Mouse (Mus musculus) midbrain, embryonic 15.5 days (tissue): ENCODE measurements around the gene Ccdc138. TPM values are rescaled to one million over a fixed set of nuclear protein-coding genes. Genes with fewer than 3 reads are reported as not detected.
"Not testable (repeated sequence)": the region's sequence is repeated elsewhere in the genome, so short reads cannot be mapped to it uniquely, and the experiment has no call there.

Experiments used
- ATAC-seq: fragments of 200-750 bp; cut with Nextera tagmentation; replicated peaks from 2 replicates; pipeline ENCODE4 v1.8.0; 2017; ENCODE audit warnings: moderate TSS enrichment
- H3K27ac ChIP-seq: fragments of 300-500 bp; sonication (generic); 2 replicates; pipeline ENCODE4 v1.5.1; 2015; ENCODE audit warnings: mild to moderate bottlenecking, inconsistent platforms
- H3K27me3 ChIP-seq: fragments of 300-500 bp; sonication (generic); replicated peaks from 2 replicates; pipeline ENCODE4 v1.6.1; 2015; ENCODE audit warnings: inconsistent platforms
- H3K36me3 ChIP-seq: fragments of 300-500 bp; sonication (generic); replicated peaks from 2 replicates; pipeline ENCODE4 v1.6.1; 2015; ENCODE audit warnings: inconsistent platforms
- H3K4me1 ChIP-seq: fragments of 300-500 bp; sonication (generic); 2 replicates; pipeline ENCODE4 v1.6.1; 2015; ENCODE audit warnings: inconsistent platforms
- H3K4me2 ChIP-seq: fragments of 300-500 bp; sonication (generic); 2 replicates; pipeline ENCODE4 v1.6.1; 2015; ENCODE audit warnings: inconsistent platforms, mild to moderate bottlenecking, moderate library complexity
- H3K4me3 ChIP-seq: fragments of 300-500 bp; sonication (generic); 2 replicates; pipeline ENCODE4 v1.5.1; 2015; ENCODE audit warnings: mild to moderate bottlenecking, inconsistent platforms
- H3K9ac ChIP-seq: fragments of 300-500 bp; sonication (generic); 2 replicates; pipeline ENCODE4 v1.6.1; 2015; ENCODE audit warnings: mild to moderate bottlenecking, inconsistent platforms
- H3K9me3 ChIP-seq: fragments of 300-500 bp; sonication (generic); 2 replicates; pipeline ENCODE4 v1.6.1; 2016; ENCODE audit warnings: inconsistent platforms
- WGBS: fragments of 180-500 bp; shearing (Covaris S2); methylation state at CpG from one replicate; pipeline ENCODE4 v1.1.7; 2015; ENCODE audit warnings: mixed read lengths; 5-methylcytosine and 5-hydroxymethylcytosine counted together
- polyA plus RNA-seq: library from polyadenylated mRNA; unstranded; fragments of >200 nt; fragmentation: Nextera tagmentation; extraction: Ambion mirVana; gene quantifications from 2 replicates; pipeline ENCODE4 v1.2.1, GENCODE M21; 2015

Gene Ccdc138
- polyA plus RNA-seq, 1 experiment from 2014 or later = 9.6 TPM

GRCm38 (mm10) chr10:58530896-58531790 lies 33.4 kb downstream of the Ccdc138 start:
- ATAC-seq = no peak
- Histone ChIP-seq H3K4me2 (no peak overlapping the region), H3K4me3 (no peak overlapping the region), H3K27ac (no peak overlapping the region), H3K9me3 (no peaks in the 10 kb centered on the region), H3K36me3 (0 out of 2 replicates have a peak, but pooled peaks cover 3% of the 10 kb centered on the region), H3K4me1 (no peaks in the 10 kb centered on the region), H3K27me3 (no peaks in the 10 kb centered on the region), H3K9ac (no peak overlapping the region)
- WGBS = 81% methylated on average over 10 of the region's 10 CpGs

- 0 out of 2 replicates have a peak, but pooled peaks cover 3% of the 10 kb centered on the region for H3K36me3 ChIP-seq
- H3K27me3 ChIP-seq = no peaks in the 10 kb centered on the region
- H3K4me1 ChIP-seq = no peaks in the 10 kb centered on the region
- H3K27ac ChIP-seq = no peak overlapping the region
- no peak overlapping the region for H3K4me2 ChIP-seq
- no peaks in the 10 kb centered on the region for H3K9me3 ChIP-seq
- no peak overlapping the region for H3K4me3 ChIP-seq
- 96% methylated on average over 2 of the region's 2 CpGs for WGBS
- H3K9ac ChIP-seq = no peak overlapping the region
- no peak for ATAC-seq
These were observed 34.4 kb downstream of the Ccdc138 start for GRCm38 (mm10) chr10:58532177-58532576.

GRCm38 (mm10) chr10:58536276-58536675 lies 38.5 kb downstream of the Ccdc138 start:
- not testable (repeated sequence) for H3K4me1 ChIP-seq, H3K9ac ChIP-seq, H3K9me3 ChIP-seq, H3K27ac ChIP-seq, H3K27me3 ChIP-seq, ATAC-seq, H3K36me3 ChIP-seq, H3K4me3 ChIP-seq, H3K4me2 ChIP-seq
- 88% methylated on average over 5 of the region's 5 CpGs for WGBS

GRCm38 (mm10) chr10:58540613-58541012 lies 42.9 kb downstream of the Ccdc138 start:
- Histone ChIP-seq H3K27ac (no peak overlapping the region), H3K4me2 (no peak overlapping the region), H3K4me1 (no peaks in the 10 kb centered on the region), H3K9me3 (no peaks in the 10 kb centered on the region), H3K27me3 (no peaks in the 10 kb centered on the region), H3K9ac (no peak overlapping the region), H3K36me3 (no peaks in the 10 kb centered on the region), H3K4me3 (no peak overlapping the region)
- ATAC-seq = no peak
- WGBS = 43% methylated on average over 13 of the region's 13 CpGs

- Histone ChIP-seq H3K4me1 (no peaks in the 10 kb centered on the region), H3K4me2 (no peak overlapping the region), H3K36me3 (no peaks in the 10 kb centered on the region), H3K27ac (no peak overlapping the region), H3K9me3 (no peaks in the 10 kb centered on the region), H3K9ac (no peak overlapping the region), H3K4me3 (no peak overlapping the region), H3K27me3 (no peaks in the 10 kb centered on the region)
- ATAC-seq = no peak
These were observed 51.0 kb downstream of the Ccdc138 start for GRCm38 (mm10) chr10:58548739-58549138.

- Histone ChIP-seq H3K4me1 (no peaks in the 10 kb centered on the region), H3K27ac (no peak overlapping the region), H3K9ac (no peak overlapping the region), H3K4me3 (no peak overlapping the region), H3K9me3 (no peaks in the 10 kb centered on the region), H3K27me3 (no peaks in the 10 kb centered on the region), H3K36me3 (no peaks in the 10 kb centered on the region), H3K4me2 (no peak overlapping the region)
- 92% methylated on average over 8 of the region's 8 CpGs for WGBS
- ATAC-seq = no peak
These were observed 57.1 kb downstream of the Ccdc138 start for GRCm38 (mm10) chr10:58554693-58555387.

- no peak overlapping the region for H3K27ac ChIP-seq
- WGBS = 24% methylated on average over 7 of the region's 7 CpGs
- no peak overlapping the region for H3K9ac ChIP-seq
- no peaks in the 10 kb centered on the region for H3K27me3 ChIP-seq
- ATAC-seq = no peak
- 0 out of 2 replicates have a peak, but pooled peaks cover 2% of the 10 kb centered on the region for H3K4me1 ChIP-seq
- H3K36me3 ChIP-seq = no peaks in the 10 kb centered on the region
- H3K4me2 ChIP-seq = no peak overlapping the region
- H3K9me3 ChIP-seq = no peaks in the 10 kb centered on the region
- no peak overlapping the region for H3K4me3 ChIP-seq
These were observed 61.4 kb downstream of the Ccdc138 start for GRCm38 (mm10) chr10:58559098-58559497.

GRCm38 (mm10) chr10:58559901-58560300 lies 62.2 kb downstream of the Ccdc138 start:
- peak; percentile 71 for ATAC-seq
- H3K27ac ChIP-seq = no peak overlapping the region
- WGBS = 25% methylated on average over 3 of the region's 3 CpGs
- no peak overlapping the region for H3K4me3 ChIP-seq
- 0 out of 2 replicates have a peak, but pooled peaks cover 2% of the 10 kb centered on the region for H3K4me1 ChIP-seq
- H3K9me3 ChIP-seq = no peaks in the 10 kb centered on the region
- no peaks in the 10 kb centered on the region for H3K27me3 ChIP-seq
- no peaks in the 10 kb centered on the region for H3K36me3 ChIP-seq
- no peak overlapping the region for H3K9ac ChIP-seq
- no peak overlapping the region for H3K4me2 ChIP-seq

- Histone ChIP-seq H3K27ac (no peak overlapping the region), H3K4me2 (no peak overlapping the region), H3K4me1 (0 out of 2 replicates have a peak, but pooled peaks cover 2% of the 10 kb centered on the region), H3K36me3 (no peaks in the 10 kb centered on the region), H3K9ac (no peak overlapping the region), H3K4me3 (no peak overlapping the region), H3K9me3 (no peaks in the 10 kb centered on the region), H3K27me3 (no peaks in the 10 kb centered on the region)
- WGBS = 88% methylated on average over 6 of the region's 6 CpGs
- ATAC-seq = no peak
These were observed 62.8 kb downstream of the Ccdc138 start for GRCm38 (mm10) chr10:58560521-58560920.

GRCm38 (mm10) chr10:58585427-58586223 lies 87.9 kb downstream of the Ccdc138 start:
- H3K9me3 ChIP-seq = 0 out of 2 replicates have a peak, but pooled peaks cover 3% of the 10 kb centered on the region
- H3K9ac ChIP-seq = no peak overlapping the region
- H3K4me3 ChIP-seq = no peak overlapping the region
- 78% methylated on average over 5 of the region's 5 CpGs for WGBS
- H3K27me3 ChIP-seq = no peaks in the 10 kb centered on the region
- no peaks in the 10 kb centered on the region for H3K36me3 ChIP-seq
- H3K27ac ChIP-seq = no peak overlapping the region
- H3K4me1 ChIP-seq = no peaks in the 10 kb centered on the region
- ATAC-seq = no peak
- no peak overlapping the region for H3K4me2 ChIP-seq

GRCm38 (mm10) chr10:58594486-58594885 lies 96.7 kb downstream of the Ccdc138 start:
- Histone ChIP-seq H3K4me2 (no peak overlapping the region), H3K4me1 (no peaks in the 10 kb centered on the region), H3K9me3 (no peaks in the 10 kb centered on the region), H3K9ac (no peak overlapping the region), H3K36me3 (no peaks in the 10 kb centered on the region), H3K27ac (no peak overlapping the region), H3K27me3 (no peaks in the 10 kb centered on the region), H3K4me3 (no peak overlapping the region)
- WGBS = 91% methylated on average over 3 of the region's 3 CpGs
- ATAC-seq = no peak

GRCm38 (mm10) chr10:58595197-58595596 lies 97.4 kb downstream of the Ccdc138 start:
- no peaks in the 10 kb centered on the region for H3K27me3 ChIP-seq
- H3K4me1 ChIP-seq = no peaks in the 10 kb centered on the region
- H3K4me2 ChIP-seq = no peak overlapping the region
- H3K9me3 ChIP-seq = no peaks in the 10 kb centered on the region
- no peaks in the 10 kb centered on the region for H3K36me3 ChIP-seq
- no peak for ATAC-seq
- H3K4me3 ChIP-seq = no peak overlapping the region
- 95% methylated on average over 3 of the region's 3 CpGs for WGBS
- no peak overlapping the region for H3K27ac ChIP-seq
- H3K9ac ChIP-seq = no peak overlapping the region
